Mouse (Mus musculus) kidney, adult 2 months (tissue): Measurements from ENCODE around the gene Azin2. TPM values are rescaled to one million over a fixed set of nuclear protein-coding genes. Genes with fewer than 3 reads are reported as not detected.
A peak's percentile ranks its signal among the peaks of the same experiment; 100 is the strongest.

ENCODE experiments used
- DNase-seq: peaks from one replicate; pipeline ENCODE4 v3.0.0; 2021
- H3K27ac ChIP-seq: fragments of 200-500 bp; 2 replicates; pipeline ENCODE4 v1.5.1; 2012; ENCODE audit warnings: low read depth, low read length, control low read depth, inconsistent platforms; ENCODE audit not compliant: insufficient read depth
- H3K27me3 ChIP-seq: fragments of 200-500 bp; replicated peaks from 2 replicates; pipeline ENCODE4 v1.6.1; 2012; ENCODE audit warnings: mild to moderate bottlenecking, moderate library complexity, low read length, inconsistent platforms; ENCODE audit not compliant: control insufficient read depth, insufficient read depth
- H3K36me3 ChIP-seq: fragments of 200-500 bp; 2 replicates; pipeline ENCODE4 v1.6.1; 2012; ENCODE audit warnings: mild to moderate bottlenecking, moderate library complexity, low read length, inconsistent platforms; ENCODE audit not compliant: control insufficient read depth, insufficient read depth
- H3K4me1 ChIP-seq: fragments of 200-500 bp; 2 replicates; pipeline ENCODE4 v1.6.1; 2011; ENCODE audit warnings: low read length; ENCODE audit not compliant: control insufficient read depth, insufficient read depth
- H3K4me3 ChIP-seq: fragments of 200-500 bp; 2 replicates; pipeline ENCODE4 v1.5.1; 2011; ENCODE audit warnings: mild to moderate bottlenecking, low read depth, low read length, control low read depth; ENCODE audit not compliant: insufficient read depth
- CTCF ChIP-seq: fragments of 200-500 bp; conservative IDR thresholded peaks from 2 replicates; pipeline ENCODE4 v1.5.1; 2011; ENCODE audit warnings: low read depth, mild to moderate bottlenecking, control low read depth, low read length, moderate library complexity, mixed read lengths; ENCODE audit not compliant: insufficient read depth, insufficient read length
- POLR2A ChIP-seq: fragments of 200-500 bp; IDR thresholded peaks from one replicate; pipeline ENCODE4 v1.6.1; 2011; ENCODE audit warnings: low read depth, low read length, control low read depth
- WGBS: fragments of 180-500 bp; shearing (Covaris S2); methylation state at CpG from one replicate; pipeline ENCODE4 v1.1.7; 2018; 5-methylcytosine and 5-hydroxymethylcytosine counted together
- polyA plus RNA-seq: library from polyadenylated mRNA; depleted of rRNA; stranded (reverse); fragments of >200 nt; gene quantifications from 2 replicates; pipeline ENCODE4 v1.2.3, GENCODE M21; 2012

Azin2 gene
- polyA plus RNA-seq, 1 experiment, result 14.0 TPM

- TF ChIP-seq CTCF (no peak), POLR2A (no peak)
- peak overlapping the region; percentile 15; the same call in 1 of the 2 replicates for H3K27ac ChIP-seq
- WGBS, result 29% methylated on average over 1 of the region's 1 CpGs
- H3K4me3 ChIP-seq, result no peak overlapping the region
- peaks cover 15% of the 10 kb centered on the region; the same call in 1 of the 2 replicates for H3K4me1 ChIP-seq
- no peaks in the 10 kb centered on the region for H3K36me3 ChIP-seq
- H3K27me3 ChIP-seq, result no peaks in the 10 kb centered on the region
- peak; percentile 86 for DNase-seq
Measured at GRCm38 (mm10) chr4:128978634-128979033, 16.4 kb upstream of the Azin2 start.

- Histone ChIP-seq H3K36me3 (no peaks in the 10 kb centered on the region), H3K4me1 (peaks cover 7% of the 10 kb centered on the region; the same call in 1 of the 2 replicates), H3K4me3 (no peak overlapping the region), H3K27me3 (no peaks in the 10 kb centered on the region), H3K27ac (no peak overlapping the region)
- WGBS, result 43% methylated on average over 3 of the region's 3 CpGs
- no peak for TF ChIP-seq POLR2A
- TF ChIP-seq CTCF, result no peak
- no peak for DNase-seq
Measured at GRCm38 (mm10) chr4:128977217-128977616, 15.0 kb upstream of the Azin2 start.

- WGBS, result 82% methylated on average over 4 of the region's 4 CpGs
- Histone ChIP-seq H3K4me1 (peaks cover 7% of the 10 kb centered on the region; the same call in 1 of the 2 replicates), H3K27me3 (no peaks in the 10 kb centered on the region), H3K4me3 (no peak overlapping the region), H3K27ac (no peak overlapping the region), H3K36me3 (no peaks in the 10 kb centered on the region)
- DNase-seq, result no peak
- TF ChIP-seq POLR2A (no peak), CTCF (no peak)
Measured at GRCm38 (mm10) chr4:128976577-128976976, 14.3 kb upstream of the Azin2 start.

GRCm38 (mm10) chr4:128974677-128975076, 12.4 kb upstream of the Azin2 start:
- peaks cover 7% of the 10 kb centered on the region; the same call in 1 of the 2 replicates for H3K4me1 ChIP-seq
- no peaks in the 10 kb centered on the region for H3K27me3 ChIP-seq
- H3K4me3 ChIP-seq, result no peak overlapping the region
- 90% methylated on average over 8 of the region's 8 CpGs for WGBS
- TF ChIP-seq POLR2A (no peak), CTCF (no peak)
- no peak for DNase-seq
- H3K36me3 ChIP-seq, result no peaks in the 10 kb centered on the region
- H3K27ac ChIP-seq, result no peak overlapping the region

GRCm38 (mm10) chr4:128971065-128971694, 8.9 kb upstream of the Azin2 start:
- Histone ChIP-seq H3K4me1 (no peaks in the 10 kb centered on the region; the same call in 1 of the 2 replicates), H3K27me3 (no peaks in the 10 kb centered on the region), H3K27ac (no peak overlapping the region), H3K4me3 (no peak overlapping the region), H3K36me3 (no peaks in the 10 kb centered on the region)
- peak; percentile 86 for DNase-seq
- WGBS, result 31% methylated on average over 14 of the region's 14 CpGs
- TF ChIP-seq CTCF (peak; percentile 90), POLR2A (no peak)

GRCm38 (mm10) chr4:128970417-128970807, 8.2 kb upstream of the Azin2 start:
- WGBS, result 66% methylated on average over 8 of the region's 8 CpGs
- Histone ChIP-seq H3K27me3 (no peaks in the 10 kb centered on the region), H3K27ac (no peak overlapping the region), H3K4me1 (no peaks in the 10 kb centered on the region; the same call in 1 of the 2 replicates), H3K36me3 (no peaks in the 10 kb centered on the region), H3K4me3 (no peak overlapping the region)
- no peak for DNase-seq
- no peak for TF ChIP-seq CTCF

GRCm38 (mm10) chr4:128969607-128970416, 7.6 kb upstream of the Azin2 start:
- TF ChIP-seq POLR2A (no peak), CTCF (no peak)
- H3K27ac ChIP-seq, result no peak overlapping the region
- H3K4me3 ChIP-seq, result no peak overlapping the region
- no peaks in the 10 kb centered on the region for H3K36me3 ChIP-seq
- no peaks in the 10 kb centered on the region; the same call in 1 of the 2 replicates for H3K4me1 ChIP-seq
- WGBS, result 78% methylated on average over 18 of the region's 18 CpGs
- DNase-seq, result no peak
- no peaks in the 10 kb centered on the region for H3K27me3 ChIP-seq
